Mouse (Mus musculus) liver, adult 2 months (tissue): ENCODE measurements around the gene Wnt11. TPM values are rescaled to one million over a fixed set of nuclear protein-coding genes. Genes with fewer than 3 reads are reported as not detected.

Source experiments
- DNase-seq: peaks from one replicate; pipeline ENCODE4 v3.0.0-alpha.2; 2011; ENCODE audit warnings: low read depth, low spot score; ENCODE audit errors: extremely low read depth
- H3K27ac ChIP-seq: fragments of 200-500 bp; replicated peaks from 2 replicates; pipeline ENCODE4 v1.5.1; 2012; ENCODE audit warnings: low read depth, mild to moderate bottlenecking, control low read depth, inconsistent platforms, low read length; ENCODE audit not compliant: insufficient read depth
- H3K27me3 ChIP-seq: fragments of 200-500 bp; 2 replicates; pipeline ENCODE4 v1.6.1; 2012; ENCODE audit warnings: mild to moderate bottlenecking, moderate library complexity, low read length, inconsistent platforms; ENCODE audit not compliant: control insufficient read depth, insufficient read depth
- H3K36me3 ChIP-seq: fragments of 200-500 bp; 2 replicates; pipeline ENCODE4 v1.6.1; 2012; ENCODE audit warnings: low read length, inconsistent platforms; ENCODE audit not compliant: control insufficient read depth, insufficient read depth
- H3K4me1 ChIP-seq: fragments of 200-500 bp; 2 replicates; pipeline ENCODE4 v1.6.1; 2011; ENCODE audit warnings: low read length; ENCODE audit not compliant: control insufficient read depth, insufficient read depth
- H3K4me3 ChIP-seq: fragments of 200-500 bp; 2 replicates; pipeline ENCODE4 v1.5.1; 2011; ENCODE audit warnings: low read depth, mild to moderate bottlenecking, control low read depth, low read length, moderate library complexity; ENCODE audit not compliant: insufficient read depth
- H3K79me2 ChIP-seq: fragments of 200-500 bp; 2 replicates; pipeline ENCODE4 v1.6.1; 2012; ENCODE audit warnings: inconsistent platforms, mild to moderate bottlenecking, low read length, moderate library complexity; ENCODE audit not compliant: control insufficient read depth, insufficient read depth
- H3K9ac ChIP-seq: fragments of 200-500 bp; 2 replicates; pipeline ENCODE4 v1.6.1; 2012; ENCODE audit warnings: low read depth, mild to moderate bottlenecking, control low read depth, inconsistent platforms, low read length
- CTCF ChIP-seq: fragments of 200-500 bp; IDR thresholded peaks from 2 replicates; pipeline ENCODE4 v1.5.1; 2011; ENCODE audit warnings: low read depth, low read length, control low read depth
- POLR2A ChIP-seq: fragments of 200-500 bp; IDR thresholded peaks from 2 replicates; pipeline ENCODE4 v1.6.1; 2011; ENCODE audit warnings: low read length, control low read depth; ENCODE audit not compliant: insufficient read depth; ENCODE audit errors: extremely low read depth
- WGBS: fragments of 180-500 bp; shearing (Covaris S2); methylation state at CpG from one replicate; pipeline ENCODE4 v1.1.7; 2018; 5-methylcytosine and 5-hydroxymethylcytosine counted together
- polyA plus RNA-seq: library from polyadenylated mRNA; depleted of rRNA; stranded (reverse); fragments of >200 nt; gene quantifications from 2 replicates; pipeline ENCODE4 v1.2.3, GENCODE M21; 2012
- total RNA-seq: library from RNA; depleted of rRNA; stranded (reverse); fragments of >200 nt; gene quantifications from 2 replicates; pipeline ENCODE4 v1.2.3, GENCODE M21; 2014

The Wnt11 gene
- total and polyA plus RNA-seq, 2 experiments, result 0.21 to 0.55 TPM

- no peak for DNase-seq
- WGBS, result 43% methylated on average over 12 of the region's 12 CpGs
- no peaks in the 10 kb centered on the region for H3K79me2 ChIP-seq
- TF ChIP-seq CTCF (no peak), POLR2A (no peak)
- H3K4me3 ChIP-seq, result no peak overlapping the region
- no peaks in the 10 kb centered on the region for H3K4me1 ChIP-seq
- H3K27ac ChIP-seq, result no peak overlapping the region
- no peaks in the 10 kb centered on the region for H3K36me3 ChIP-seq
- H3K27me3 ChIP-seq, result no peaks in the 10 kb centered on the region
- no peak overlapping the region for H3K9ac ChIP-seq
Measured at GRCm38 (mm10) chr7:98871882-98872281, 37.0 kb downstream of the Wnt11 start.

- Histone ChIP-seq H3K79me2 (no peaks in the 10 kb centered on the region), H3K9ac (no peak overlapping the region), H3K27me3 (no peaks in the 10 kb centered on the region), H3K27ac (no peak overlapping the region), H3K4me1 (no peaks in the 10 kb centered on the region), H3K4me3 (no peak overlapping the region), H3K36me3 (no peaks in the 10 kb centered on the region)
- no peak for TF ChIP-seq CTCF
- TF ChIP-seq POLR2A, result no peak
- 96% methylated on average over 12 of the region's 12 CpGs for WGBS
- no peak for DNase-seq
Measured at GRCm38 (mm10) chr7:98873316-98873715, 38.4 kb downstream of the Wnt11 start.

GRCm38 (mm10) chr7:98874411-98874951 is 39.6 kb downstream of the Wnt11 start:
- H3K36me3 ChIP-seq, result no peaks in the 10 kb centered on the region
- H3K79me2 ChIP-seq, result no peaks in the 10 kb centered on the region
- peak; percentile 70 for DNase-seq
- no peak for TF ChIP-seq CTCF
- TF ChIP-seq POLR2A, result no peak
- no peak overlapping the region for H3K4me3 ChIP-seq
- H3K9ac ChIP-seq, result no peak overlapping the region
- H3K4me1 ChIP-seq, result no peaks in the 10 kb centered on the region
- WGBS, result 23% methylated on average over 6 of the region's 6 CpGs
- no peaks in the 10 kb centered on the region for H3K27me3 ChIP-seq
- H3K27ac ChIP-seq, result no peak overlapping the region

- Histone ChIP-seq H3K27me3 (no peaks in the 10 kb centered on the region), H3K36me3 (no peaks in the 10 kb centered on the region), H3K9ac (no peak overlapping the region), H3K79me2 (no peaks in the 10 kb centered on the region), H3K4me1 (no peaks in the 10 kb centered on the region), H3K4me3 (no peak overlapping the region), H3K27ac (no peak overlapping the region)
- TF ChIP-seq CTCF, result no peak
- no peak for TF ChIP-seq POLR2A
- no peak for DNase-seq
- WGBS, result 73% methylated on average over 13 of the region's 13 CpGs
Measured at GRCm38 (mm10) chr7:98875390-98875990, 40.6 kb downstream of the Wnt11 start.

- Histone ChIP-seq H3K4me1 (no peaks in the 10 kb centered on the region), H3K79me2 (no peaks in the 10 kb centered on the region), H3K27me3 (no peaks in the 10 kb centered on the region), H3K27ac (no peak overlapping the region), H3K9ac (no peak overlapping the region), H3K36me3 (no peaks in the 10 kb centered on the region), H3K4me3 (no peak overlapping the region)
- WGBS, result 84% methylated on average over 13 of the region's 13 CpGs
- DNase-seq, result no peak
- TF ChIP-seq CTCF (no peak), POLR2A (no peak)
Measured at GRCm38 (mm10) chr7:98876119-98876518, 41.2 kb downstream of the Wnt11 start.

DNA sequence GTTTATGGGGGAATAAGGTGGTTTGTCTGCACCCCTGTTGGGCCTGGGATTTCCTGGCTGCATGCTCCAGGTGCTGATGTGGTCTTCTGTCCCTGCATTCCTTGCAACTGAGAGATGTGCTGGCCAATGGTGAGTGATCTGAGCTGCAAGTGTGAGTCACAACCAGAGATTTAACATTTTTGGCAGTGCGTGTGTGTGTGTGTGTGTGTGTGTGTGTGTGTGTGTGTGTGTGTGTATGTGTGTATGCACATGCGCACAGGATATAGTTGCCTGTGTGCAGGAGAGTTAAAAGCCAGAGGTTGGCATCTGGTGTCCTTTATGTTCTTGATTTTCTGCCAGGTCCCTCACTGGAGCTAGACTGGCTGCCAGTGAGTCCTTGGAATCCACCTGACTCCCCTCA is 44.3 kb downstream of the Wnt11 start:
- H3K27me3 ChIP-seq, result no peaks in the 10 kb centered on the region
- 88% methylated on average over 2 of the region's 2 CpGs for WGBS

More for the DNA sequence above, 44.3 kb downstream of the Wnt11 start:
- no peak for DNase-seq
- Histone ChIP-seq H3K4me3 (no peak overlapping the region), H3K9ac (no peak overlapping the region), H3K4me1 (no peaks in the 10 kb centered on the region), H3K36me3 (no peaks in the 10 kb centered on the region), H3K27ac (no peak overlapping the region), H3K79me2 (no peaks in the 10 kb centered on the region)
- TF ChIP-seq CTCF (no peak), POLR2A (no peak)
